Mouse (Mus musculus) spleen, postnatal 36 days (tissue): ENCODE measurements at regions not wholly inside any gene's neighbourhood (a gene's known extent, or its start where the extent isn't known, plus 50 kb on each side); places are given as distances from the start of the nearest gene placed in this dataset.
"Not testable (repeated sequence)": the region's sequence is repeated elsewhere in the genome, so short reads cannot be mapped to it uniquely, and the experiment has no call there.

ENCODE experiments used
- DNase-seq, 2 experiments: peaks; one replicate each; pipeline ENCODE4 v3.0.0; 2022; ENCODE audit warnings: low spot score in 2 of 2, mixed read lengths in 1 of 2

GRCm38 (mm10) chr13:45130516-45131249 is 52.2 kb downstream of the Gm9817 start:
- no peak for DNase-seq

GRCm38 (mm10) chr13:45140616-45141015 is 62.1 kb downstream of the Gm9817 start:
- DNase-seq: no peak

- DNase-seq: no peak
Measured at GRCm38 (mm10) chr13:45145129-45145528, 66.6 kb downstream of the Gm9817 start.

GRCm38 (mm10) chr13:45156223-45156622 is 77.7 kb downstream of the Gm9817 start:
- no peak for DNase-seq

GRCm38 (mm10) chr13:45156982-45157381 is 78.5 kb downstream of the Gm9817 start:
- no peak for DNase-seq

- DNase-seq: no peak
Measured at GRCm38 (mm10) chr13:45160281-45160680, 81.8 kb downstream of the Gm9817 start.

- no peak for DNase-seq
Measured at GRCm38 (mm10) chr13:45164001-45164778, 85.7 kb downstream of the Gm9817 start.

- DNase-seq: no peak
Measured at GRCm38 (mm10) chr13:45165159-45165558, 86.7 kb downstream of the Gm9817 start.

- no peak for DNase-seq
Measured at GRCm38 (mm10) chr13:45169716-45170115, 91.2 kb downstream of the Gm9817 start.

GRCm38 (mm10) chr13:45173139-45173538 is 94.6 kb downstream of the Gm9817 start:
- DNase-seq: no peak

- DNase-seq: not testable (repeated sequence)
Measured at GRCm38 (mm10) chr13:45175711-45176205, 97.3 kb downstream of the Gm9817 start.

- no peak for DNase-seq
Measured at GRCm38 (mm10) chr13:45181529-45182230, 103.2 kb downstream of the Gm9817 start.

- no peak for DNase-seq
Measured at GRCm38 (mm10) chr13:45189389-45189788, 110.9 kb downstream of the Gm9817 start.

GRCm38 (mm10) chr13:45190151-45190550 is 111.7 kb downstream of the Gm9817 start:
- DNase-seq: no peak

GRCm38 (mm10) chr13:45192079-45192478 is 113.6 kb downstream of the Gm9817 start:
- no peak for DNase-seq

GRCm38 (mm10) chr13:45195562-45195961 is 117.1 kb downstream of the Gm9817 start:
- DNase-seq: no peak

- DNase-seq: no peak
Measured at GRCm38 (mm10) chr13:45196363-45196762, 117.9 kb downstream of the Gm9817 start.

- DNase-seq: no peak
Measured at GRCm38 (mm10) chr13:45200511-45201120, 122.1 kb downstream of the Gm9817 start.

GRCm38 (mm10) chr13:45204856-45205255 is 126.4 kb downstream of the Gm9817 start:
- DNase-seq: no peak

- DNase-seq: no peak
Measured at GRCm38 (mm10) chr13:45208540-45209197, 130.2 kb downstream of the Gm9817 start.

GRCm38 (mm10) chr13:45211241-45211640 is 132.7 kb downstream of the Gm9817 start:
- no peak for DNase-seq
